Mouse (Mus musculus): ENCODE measurements around the gene Ttll5. TPM values are rescaled to one million over a fixed set of nuclear protein-coding genes. Genes with fewer than 3 reads are reported as not detected.

Gene Ttll5
- polyA plus RNA-seq, 1 experiment from 2014 or later = 17.6 TPM

- H3K36me3 ChIP-seq (replicated peaks) = peaks cover 47% of the 10 kb centered on the region
Measured at GRCm38 (mm10) chr12:85854271-85854670, 29.8 kb downstream of the Ttll5 start.

GRCm38 (mm10) chr12:85857300-85857699 is 32.8 kb downstream of the Ttll5 start:
- H3K4me3 ChIP-seq = no peak overlapping the region
- no peak for DNase-seq (ENCODE audit: extremely low spot score, low spot score)

More at GRCm38 (mm10) chr12:85854271-85854670, 29.8 kb downstream of the Ttll5 start:
- Histone ChIP-seq H3K27me3 (ENCODE audit: poor library complexity, severe bottlenecking) (no peaks in the 10 kb centered on the region), H3K4me1 (no peaks in the 10 kb centered on the region), H3K27ac (no peak overlapping the region), H3K4me3 (no peak overlapping the region), H3K9me3 (no peaks in the 10 kb centered on the region)
- DNase-seq (ENCODE audit: extremely low spot score, low spot score) = no peak
- WGBS = 90% methylated on average over 1 of the region's 1 CpGs

GRCm38 (mm10) chr12:85859111-85859510 is 34.7 kb downstream of the Ttll5 start:
- WGBS = 91% methylated on average over 3 of the region's 3 CpGs
- peaks cover 4% of the 10 kb centered on the region for H3K4me1 ChIP-seq
- H3K9me3 ChIP-seq = no peaks in the 10 kb centered on the region

More at GRCm38 (mm10) chr12:85857300-85857699, 32.8 kb downstream of the Ttll5 start:
- Histone ChIP-seq H3K9me3 (no peaks in the 10 kb centered on the region), H3K27me3 (ENCODE audit: poor library complexity, severe bottlenecking) (no peaks in the 10 kb centered on the region), H3K27ac (no peak overlapping the region), H3K36me3 (replicated peaks) (peaks cover 33% of the 10 kb centered on the region), H3K4me1 (no peaks in the 10 kb centered on the region)
- 93% methylated on average over 7 of the region's 7 CpGs for WGBS

GRCm38 (mm10) chr12:85859511-85860189 is 35.2 kb downstream of the Ttll5 start:
- no peak for DNase-seq (ENCODE audit: extremely low spot score, low spot score)
- Histone ChIP-seq H3K36me3 (replicated peaks) (peaks cover 28% of the 10 kb centered on the region), H3K9me3 (no peaks in the 10 kb centered on the region), H3K4me1 (peaks cover 4% of the 10 kb centered on the region), H3K27me3 (ENCODE audit: poor library complexity, severe bottlenecking) (no peaks in the 10 kb centered on the region), H3K4me3 (no peak overlapping the region), H3K27ac (no peak overlapping the region)
- WGBS = 72% methylated on average over 3 of the region's 3 CpGs

More at GRCm38 (mm10) chr12:85859111-85859510, 34.7 kb downstream of the Ttll5 start:
- H3K27me3 ChIP-seq (ENCODE audit: poor library complexity, severe bottlenecking) = no peaks in the 10 kb centered on the region
- H3K4me3 ChIP-seq = no peak overlapping the region
- H3K27ac ChIP-seq = no peak overlapping the region
- peaks cover 25% of the 10 kb centered on the region for H3K36me3 ChIP-seq (replicated peaks)
- DNase-seq (ENCODE audit: extremely low spot score, low spot score) = no peak

GRCm38 (mm10) chr12:85862514-85862913 is 38.1 kb downstream of the Ttll5 start:
- Histone ChIP-seq H3K9me3 (no peaks in the 10 kb centered on the region), H3K4me3 (no peak overlapping the region), H3K4me1 (peaks cover 4% of the 10 kb centered on the region), H3K27ac (no peak overlapping the region), H3K36me3 (replicated peaks) (peaks cover 14% of the 10 kb centered on the region), H3K27me3 (ENCODE audit: poor library complexity, severe bottlenecking) (no peaks in the 10 kb centered on the region)
- WGBS = 64% methylated on average over 2 of the region's 2 CpGs
- DNase-seq (ENCODE audit: extremely low spot score, low spot score) = no peak

GRCm38 (mm10) chr12:85865526-85865925 is 41.1 kb downstream of the Ttll5 start:
- 86% methylated on average over 3 of the region's 3 CpGs for WGBS

GRCm38 (mm10) chr12:85866624-85867023 is 42.2 kb downstream of the Ttll5 start:
- peaks cover 12% of the 10 kb centered on the region for H3K36me3 ChIP-seq (replicated peaks)
- 84% methylated on average over 4 of the region's 4 CpGs for WGBS
- H3K9me3 ChIP-seq = no peaks in the 10 kb centered on the region
- H3K4me3 ChIP-seq = no peak overlapping the region
- DNase-seq (ENCODE audit: extremely low spot score, low spot score) = no peak
- H3K27ac ChIP-seq = no peak overlapping the region
- no peaks in the 10 kb centered on the region for H3K27me3 ChIP-seq (ENCODE audit: poor library complexity, severe bottlenecking)
- peaks cover 27% of the 10 kb centered on the region for H3K4me1 ChIP-seq

More at GRCm38 (mm10) chr12:85865526-85865925, 41.1 kb downstream of the Ttll5 start:
- no peak for DNase-seq (ENCODE audit: extremely low spot score, low spot score)
- H3K4me1 ChIP-seq = peaks cover 22% of the 10 kb centered on the region
- peaks cover 13% of the 10 kb centered on the region for H3K36me3 ChIP-seq (replicated peaks)
- H3K4me3 ChIP-seq = no peak overlapping the region
- no peak overlapping the region for H3K27ac ChIP-seq
- H3K27me3 ChIP-seq (ENCODE audit: poor library complexity, severe bottlenecking) = no peaks in the 10 kb centered on the region
- no peaks in the 10 kb centered on the region for H3K9me3 ChIP-seq

- no peak overlapping the region for H3K4me3 ChIP-seq
- peaks cover 27% of the 10 kb centered on the region for H3K4me1 ChIP-seq
- H3K27ac ChIP-seq = no peak overlapping the region
- no peaks in the 10 kb centered on the region for H3K27me3 ChIP-seq (ENCODE audit: poor library complexity, severe bottlenecking)
- peaks cover 10% of the 10 kb centered on the region for H3K36me3 ChIP-seq (replicated peaks)
- no peak for DNase-seq (ENCODE audit: extremely low spot score, low spot score)
- H3K9me3 ChIP-seq = no peaks in the 10 kb centered on the region
Measured at GRCm38 (mm10) chr12:85867125-85867524, 42.7 kb downstream of the Ttll5 start.

- Histone ChIP-seq H3K27ac (no peak overlapping the region), H3K27me3 (ENCODE audit: poor library complexity, severe bottlenecking) (no peaks in the 10 kb centered on the region), H3K9me3 (no peaks in the 10 kb centered on the region), H3K36me3 (replicated peaks) (peaks cover 9% of the 10 kb centered on the region), H3K4me1 (peaks cover 23% of the 10 kb centered on the region), H3K4me3 (no peak overlapping the region)
- peak; percentile 16 for DNase-seq (ENCODE audit: extremely low spot score, low spot score)
- 28% methylated on average over 6 of the region's 6 CpGs for WGBS
Measured at GRCm38 (mm10) chr12:85869423-85869822, 45.0 kb downstream of the Ttll5 start.

GRCm38 (mm10) chr12:85879631-85880314 is 55.3 kb downstream of the Ttll5 start:
- Histone ChIP-seq H3K36me3 (replicated peaks) (peaks cover 49% of the 10 kb centered on the region), H3K27ac (no peak overlapping the region), H3K9me3 (no peaks in the 10 kb centered on the region), H3K4me3 (no peak overlapping the region), H3K4me1 (no peaks in the 10 kb centered on the region), H3K27me3 (ENCODE audit: poor library complexity, severe bottlenecking) (no peaks in the 10 kb centered on the region)
- 86% methylated on average over 8 of the region's 8 CpGs for WGBS
- no peak for DNase-seq (ENCODE audit: extremely low spot score, low spot score)

- Histone ChIP-seq H3K27me3 (ENCODE audit: poor library complexity, severe bottlenecking) (no peaks in the 10 kb centered on the region), H3K4me1 (no peaks in the 10 kb centered on the region), H3K27ac (no peak overlapping the region), H3K4me3 (no peak overlapping the region), H3K36me3 (replicated peaks) (peaks cover 16% of the 10 kb centered on the region), H3K9me3 (no peaks in the 10 kb centered on the region)
- 95% methylated on average over 3 of the region's 3 CpGs for WGBS
- no peak for DNase-seq (ENCODE audit: extremely low spot score, low spot score)
Measured at GRCm38 (mm10) chr12:85885024-85885423, 60.6 kb downstream of the Ttll5 start.

GRCm38 (mm10) chr12:85890054-85890453 is 65.6 kb downstream of the Ttll5 start:
- Histone ChIP-seq H3K27ac (no peak overlapping the region), H3K9me3 (no peaks in the 10 kb centered on the region), H3K27me3 (ENCODE audit: poor library complexity, severe bottlenecking) (no peaks in the 10 kb centered on the region), H3K4me3 (no peak overlapping the region), H3K36me3 (replicated peaks) (peaks cover 46% of the 10 kb centered on the region), H3K4me1 (no peaks in the 10 kb centered on the region)
- 83% methylated on average over 4 of the region's 4 CpGs for WGBS
- DNase-seq (ENCODE audit: extremely low spot score, low spot score) = no peak

GRCm38 (mm10) chr12:85903986-85904385 is 79.5 kb downstream of the Ttll5 start:
- peaks cover 39% of the 10 kb centered on the region for H3K36me3 ChIP-seq (replicated peaks)
- no peaks in the 10 kb centered on the region for H3K9me3 ChIP-seq
- no peak overlapping the region for H3K4me3 ChIP-seq
- no peaks in the 10 kb centered on the region for H3K27me3 ChIP-seq (ENCODE audit: poor library complexity, severe bottlenecking)
- H3K27ac ChIP-seq = no peak overlapping the region
- DNase-seq (ENCODE audit: extremely low spot score, low spot score) = no peak
- peaks cover 16% of the 10 kb centered on the region for H3K4me1 ChIP-seq
- 88% methylated on average over 6 of the region's 6 CpGs for WGBS
